Mouse (Mus musculus) adrenal gland, postnatal 25 days (tissue): ENCODE measurements around the gene Ncoa5. TPM values are rescaled to one million over a fixed set of nuclear protein-coding genes. Genes with fewer than 3 reads are reported as not detected.

Experiments
- DNase-seq: peaks from one replicate; pipeline ENCODE4 v3.0.0; 2021; ENCODE audit warnings: mixed read lengths
- total RNA-seq: library from RNA; stranded (reverse); gene quantifications from 2 replicates; pipeline ENCODE4 v1.2.3, GENCODE M21; 2021

Gene Ncoa5
- total RNA-seq, 1 experiment from 2014 or later = 34.1 TPM

DNA sequence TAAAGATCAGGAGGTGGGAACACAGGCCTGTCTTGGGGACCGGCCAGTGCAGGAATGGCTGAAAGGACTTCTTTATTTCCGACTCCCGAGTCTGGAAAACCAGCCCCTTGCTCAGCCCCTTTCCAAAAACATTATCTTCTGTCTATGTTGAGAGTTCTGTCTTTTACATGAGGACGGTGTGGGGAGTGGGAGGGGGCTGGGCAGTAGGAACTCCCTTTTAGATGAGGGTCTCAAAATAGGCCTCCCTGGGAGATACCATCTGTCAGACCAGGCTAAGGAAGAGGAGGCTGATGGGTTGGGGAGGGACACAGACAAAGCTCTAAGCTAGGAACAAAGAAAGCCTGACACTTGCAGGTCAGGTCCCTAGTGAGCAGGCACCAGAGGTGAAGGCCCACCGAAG is 14.4 kb upstream of the Ncoa5 start:
- DNase-seq = no peak

DNA sequence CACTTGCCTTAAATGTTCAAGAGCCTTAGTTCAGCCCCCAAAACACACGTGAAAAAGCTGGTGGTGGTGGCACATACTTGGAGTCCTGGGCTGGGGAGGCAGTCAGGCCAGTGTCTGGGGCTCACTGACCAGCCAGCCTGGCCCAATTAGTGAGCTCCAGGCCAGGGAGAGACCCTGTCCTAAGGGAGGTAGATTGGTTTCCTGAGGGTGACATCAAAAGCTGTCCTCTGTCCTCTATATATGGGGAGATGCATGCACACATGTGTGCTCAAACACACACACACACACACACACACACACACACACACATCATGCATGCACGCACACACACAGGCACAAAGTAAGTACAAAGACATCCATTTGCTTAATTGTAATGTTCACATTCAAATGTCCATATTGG is 9.1 kb upstream of the Ncoa5 start:
- no peak for DNase-seq

DNA sequence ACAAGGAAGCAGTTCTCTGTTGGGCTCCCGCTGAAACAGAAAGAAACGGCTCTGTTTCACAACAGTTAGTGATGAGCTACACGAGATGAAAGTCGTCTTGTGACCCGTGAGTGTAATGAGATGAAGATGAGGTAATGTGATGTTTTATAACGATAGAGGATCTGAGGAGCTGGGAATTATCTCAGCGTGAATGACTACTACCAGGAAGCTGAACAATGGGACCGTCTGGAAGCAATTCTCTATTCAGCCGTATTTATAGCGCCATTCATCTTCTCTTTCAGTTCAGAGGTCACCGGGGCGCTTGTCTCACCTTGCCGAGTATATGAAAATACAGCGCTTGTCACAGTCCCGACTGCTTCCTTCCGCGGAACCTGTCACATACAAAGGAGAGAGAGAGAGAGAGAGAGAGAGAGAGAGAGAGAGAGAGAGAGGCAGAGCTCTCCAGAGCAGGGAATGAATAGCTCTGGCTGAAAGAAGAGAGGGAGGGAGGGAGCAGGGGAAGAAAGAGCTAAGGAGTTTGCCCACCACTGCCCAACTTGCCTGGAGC is 8.5 kb upstream of the Ncoa5 start:
- DNase-seq = no peak

DNA sequence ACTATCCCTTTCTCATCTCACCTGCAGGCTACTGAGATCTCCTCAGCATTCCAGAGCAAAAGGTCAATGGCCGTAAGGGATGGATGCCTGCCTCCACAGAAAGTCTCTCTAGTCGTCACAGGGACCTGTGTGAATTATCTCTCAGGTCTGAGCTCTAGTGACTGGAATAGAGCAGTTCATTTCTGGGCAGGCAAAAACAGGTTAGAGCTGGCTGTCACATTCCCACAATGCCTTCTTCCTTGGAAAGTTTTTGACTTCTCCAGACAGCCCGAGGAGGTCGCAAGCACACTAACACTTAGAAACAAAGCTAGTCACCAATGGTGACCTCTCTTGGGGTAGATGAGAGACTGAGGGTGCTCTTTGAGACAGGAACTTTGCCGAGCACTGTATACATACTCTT is 7.5 kb upstream of the Ncoa5 start:
- DNase-seq = no peak

DNA sequence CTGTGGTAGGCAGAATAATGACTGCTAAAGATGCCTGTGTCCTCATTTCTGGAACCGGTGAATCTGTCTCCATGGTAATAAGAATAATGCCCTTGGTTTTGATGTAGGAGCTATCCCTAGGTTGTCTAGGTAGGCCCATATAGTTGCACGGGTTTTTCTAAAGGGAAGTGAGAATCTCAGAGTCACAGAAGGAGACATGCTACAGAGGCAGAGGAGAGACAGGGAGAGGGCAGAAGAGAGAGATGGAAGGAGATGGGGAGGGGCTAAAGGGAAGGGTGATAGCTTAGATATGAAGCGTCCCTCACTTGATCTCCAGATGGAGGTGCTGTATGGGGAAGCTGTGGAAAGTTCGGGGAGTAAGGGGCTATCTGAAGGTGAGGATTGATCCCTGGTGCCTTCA is 2.7 kb upstream of the Ncoa5 start:
- no peak for DNase-seq

DNA sequence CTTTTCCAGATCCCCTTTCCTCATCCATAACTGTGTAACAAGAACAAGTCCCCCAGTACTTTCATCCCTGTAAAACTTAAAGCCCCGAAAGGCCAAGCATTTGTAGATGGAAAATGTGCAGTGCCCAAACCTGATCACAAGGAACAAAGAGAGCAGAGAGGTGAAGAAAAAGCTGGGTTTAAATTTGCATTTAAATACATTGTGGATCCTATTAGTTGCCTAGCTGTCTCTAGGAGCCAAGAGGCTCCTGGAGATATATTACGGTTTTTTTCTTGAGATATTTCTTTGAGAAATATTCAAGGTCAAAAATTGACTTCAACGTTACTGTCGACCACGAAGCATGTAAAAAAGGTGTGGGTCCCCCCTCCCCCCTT is 378 bp upstream of the Ncoa5 start:
- DNase-seq = no peak

DNA sequence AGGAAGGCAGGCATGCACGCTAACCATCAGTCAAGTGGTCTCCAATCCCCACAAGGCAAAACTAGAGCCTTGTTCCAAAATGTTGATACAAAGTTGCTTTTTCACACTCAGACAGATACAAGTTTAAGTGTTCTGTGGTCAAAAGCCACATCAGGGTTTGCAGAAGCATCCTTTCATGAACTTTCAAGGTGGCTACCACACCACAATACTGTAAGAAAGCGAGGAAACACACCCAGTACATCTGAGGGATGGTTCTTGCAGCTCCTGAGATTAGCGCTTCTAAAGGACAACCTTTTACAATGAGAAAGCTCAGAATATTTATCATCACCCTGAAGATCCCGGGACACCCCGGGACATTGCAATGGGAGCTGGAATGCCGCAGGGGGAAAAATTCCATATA is 1.4 kb downstream of the Ncoa5 start:
- no peak for DNase-seq

DNA sequence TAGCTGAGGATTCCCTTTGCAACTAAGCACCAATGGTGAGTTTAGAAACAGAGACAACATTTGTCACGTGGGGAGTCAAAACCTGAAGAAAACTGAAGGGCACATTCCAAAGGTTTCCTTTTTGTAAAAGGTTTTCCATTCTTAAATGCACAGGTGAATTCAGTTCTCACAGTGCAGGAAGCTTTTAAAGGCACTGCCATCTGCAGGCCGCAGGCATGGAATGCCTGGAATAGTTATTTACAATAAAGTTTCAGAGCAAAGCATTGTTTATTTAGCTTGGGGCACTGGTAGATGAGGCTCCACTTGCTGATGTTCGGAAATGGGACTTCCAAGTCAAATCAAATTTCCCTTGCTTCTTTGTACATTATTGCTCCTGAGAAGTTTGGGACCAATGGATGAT is 2.1 kb downstream of the Ncoa5 start:
- no peak for DNase-seq

DNA sequence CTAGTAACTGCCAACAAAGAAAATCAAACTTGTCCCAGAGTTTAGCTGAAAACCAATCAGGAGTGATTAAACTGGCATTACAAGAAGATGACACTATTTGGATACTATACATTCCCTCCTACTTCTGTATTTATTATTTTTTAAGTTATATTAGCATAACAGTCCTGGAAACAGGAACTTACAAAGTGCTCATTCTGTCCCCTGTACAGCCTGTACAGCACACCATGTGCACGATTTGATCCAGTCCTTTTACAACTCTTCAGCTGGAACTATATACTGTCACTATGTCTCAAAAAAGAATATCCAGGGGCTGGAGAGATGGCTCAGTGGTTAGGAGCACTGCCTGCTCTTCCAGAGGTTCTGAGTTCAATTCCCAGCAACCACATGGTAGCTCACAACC is 7.5 kb downstream of the Ncoa5 start:
- no peak for DNase-seq

DNA sequence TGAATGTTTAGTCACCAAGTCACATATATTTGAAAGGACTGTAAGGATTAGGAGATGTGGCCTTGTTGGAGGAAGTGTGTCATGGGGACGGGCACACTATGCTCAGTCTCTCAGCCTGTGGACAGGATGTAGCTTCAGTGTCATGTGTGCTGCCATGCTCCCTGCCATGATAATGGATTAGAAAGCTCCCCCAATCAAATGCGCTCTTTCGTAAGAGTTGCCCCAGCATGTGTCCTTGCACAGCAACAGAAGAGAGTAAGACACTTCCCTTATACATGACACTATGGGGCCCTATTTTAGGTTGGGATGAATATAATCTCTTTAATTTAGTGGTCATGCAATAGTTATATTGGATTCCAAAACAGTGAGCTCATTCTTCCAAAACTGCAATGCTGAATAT is 14.2 kb downstream of the Ncoa5 start:
- DNase-seq = no peak

DNA sequence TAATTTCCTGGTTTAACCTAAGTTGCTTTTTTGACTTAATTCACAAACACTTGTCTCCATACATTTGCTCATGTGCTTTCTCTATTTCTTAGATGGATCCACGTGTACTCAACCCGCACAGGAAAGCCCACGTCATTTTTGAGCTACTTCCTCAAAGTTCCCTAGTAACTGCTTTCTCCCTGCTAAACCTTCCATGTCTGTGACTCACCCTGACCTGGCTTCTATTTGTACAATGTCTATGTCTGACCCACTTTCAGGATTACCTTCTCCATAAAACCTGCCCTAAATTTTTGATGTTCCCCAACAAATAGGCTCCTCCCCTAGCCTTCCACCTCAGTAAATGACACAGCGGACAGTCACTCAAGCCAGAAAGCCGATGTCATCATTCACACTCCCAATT is 19.7 kb downstream of the Ncoa5 start:
- DNase-seq = no peak

DNA sequence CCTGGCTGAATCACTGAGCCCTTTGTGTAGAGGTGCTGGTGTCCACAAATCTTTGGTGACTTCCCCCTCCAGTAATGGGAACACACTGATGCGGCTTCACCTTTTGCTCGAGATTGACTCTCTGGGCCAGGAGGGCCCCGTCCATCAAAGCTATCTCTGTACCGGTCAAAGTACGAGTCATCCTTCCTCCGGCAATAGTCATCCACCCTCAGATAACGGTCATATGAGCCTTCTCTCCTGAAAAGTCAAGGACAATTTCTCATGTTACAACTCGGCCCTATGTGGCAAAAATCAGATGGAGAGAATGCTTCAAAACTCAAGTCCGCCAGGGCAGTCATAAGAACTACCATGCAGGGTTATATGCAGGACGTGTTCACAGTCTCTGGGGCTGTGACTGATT is 24.3 kb downstream of the Ncoa5 start:
- peak; percentile 30 for DNase-seq

DNA sequence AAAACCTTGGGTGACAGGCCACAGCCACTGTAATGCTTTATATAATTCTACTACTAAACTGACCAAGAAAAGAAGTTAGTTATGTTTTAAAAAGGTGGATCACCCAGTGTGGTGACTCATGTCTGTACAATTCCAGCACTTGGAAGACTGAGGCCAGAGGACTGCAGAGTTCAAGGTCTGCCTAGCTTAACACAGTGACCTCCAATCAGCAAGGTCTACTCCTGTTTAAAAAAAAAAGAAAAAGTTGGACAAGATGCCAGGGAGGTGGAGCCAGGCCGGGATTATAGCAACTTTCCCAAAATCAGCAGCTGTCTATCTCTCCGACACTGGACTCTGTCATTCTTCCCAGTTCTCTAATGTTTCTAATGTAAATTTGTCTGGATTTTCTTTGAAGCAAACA is 25.1 kb downstream of the Ncoa5 start:
- no peak for DNase-seq

DNA sequence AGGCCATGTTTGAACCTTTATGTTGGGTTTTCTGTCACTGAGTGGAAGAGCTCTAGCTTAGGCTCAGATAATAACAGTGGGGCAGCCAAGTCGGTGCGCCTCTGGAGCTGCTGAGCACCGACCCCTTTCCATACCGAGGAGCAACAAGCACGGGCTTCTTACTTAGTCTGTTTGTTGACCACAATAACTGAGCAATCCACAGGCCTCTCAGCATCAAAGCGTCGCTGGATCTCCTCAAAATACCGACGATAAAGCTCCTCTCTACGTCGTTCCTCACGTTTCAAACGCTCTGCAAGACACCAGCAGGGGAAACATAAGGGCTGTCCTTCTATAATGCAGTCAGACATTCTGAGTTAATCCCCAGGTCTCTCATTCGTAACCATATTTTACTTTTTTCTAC is 25.5 kb downstream of the Ncoa5 start:
- no peak for DNase-seq

DNA sequence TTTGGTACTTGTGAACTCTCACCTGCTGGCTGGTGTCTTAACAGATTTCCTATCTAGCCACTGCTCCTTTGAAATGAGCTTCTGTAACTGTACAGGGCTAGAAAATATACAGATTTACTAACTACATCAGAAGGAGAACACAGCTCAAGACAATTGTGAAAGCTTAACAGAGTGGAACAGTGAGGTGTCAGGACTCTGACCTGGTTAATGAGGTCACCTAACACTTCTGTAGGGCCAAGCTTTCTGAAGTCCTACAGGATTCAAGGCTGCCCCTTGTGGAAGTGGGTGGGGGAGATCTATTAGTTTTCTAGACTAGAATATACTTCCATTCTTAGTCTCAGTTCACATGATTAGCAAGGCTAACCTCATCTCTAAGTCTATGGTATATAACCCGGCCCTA is 26.7 kb downstream of the Ncoa5 start:
- DNase-seq = no peak

DNA sequence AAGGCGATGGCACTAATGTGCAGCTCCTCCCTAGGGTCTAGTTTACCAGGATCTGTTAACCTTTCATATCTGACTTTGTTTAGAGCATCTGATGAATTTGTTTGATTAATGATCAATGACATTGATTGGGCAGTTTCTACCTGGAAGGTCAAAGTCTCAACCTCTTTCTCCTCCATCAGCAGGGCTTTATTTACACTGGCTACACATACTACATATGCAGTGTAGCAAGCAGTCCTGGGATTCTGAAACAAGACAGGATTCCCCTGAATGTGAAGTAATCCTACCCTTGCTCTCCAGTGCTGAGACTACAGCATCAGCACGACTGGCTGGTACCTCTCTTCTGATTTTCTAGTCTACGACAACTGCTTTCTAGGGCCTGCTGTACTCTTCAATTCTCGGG is 27.9 kb downstream of the Ncoa5 start:
- DNase-seq = no peak

DNA sequence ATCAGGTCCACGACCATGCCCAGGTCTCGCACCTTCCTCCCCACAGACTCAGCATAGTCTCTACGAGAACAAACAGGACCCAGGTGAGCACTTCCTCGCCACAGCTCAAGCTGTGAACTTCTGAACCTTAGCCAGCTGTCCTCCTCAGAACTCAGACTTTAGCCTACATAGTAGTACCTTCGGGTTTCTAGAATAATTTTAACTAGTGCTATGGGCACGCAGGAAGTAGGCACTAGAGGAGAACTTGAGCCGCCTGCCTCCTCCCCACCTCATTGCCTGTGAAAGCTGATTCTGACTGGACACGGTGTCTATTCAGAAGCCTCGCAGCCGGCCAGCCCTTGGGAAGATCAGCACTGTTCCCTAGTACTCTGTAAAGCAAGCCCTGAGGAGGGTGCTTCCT is 30.4 kb downstream of the Ncoa5 start:
- DNase-seq = no peak

DNA sequence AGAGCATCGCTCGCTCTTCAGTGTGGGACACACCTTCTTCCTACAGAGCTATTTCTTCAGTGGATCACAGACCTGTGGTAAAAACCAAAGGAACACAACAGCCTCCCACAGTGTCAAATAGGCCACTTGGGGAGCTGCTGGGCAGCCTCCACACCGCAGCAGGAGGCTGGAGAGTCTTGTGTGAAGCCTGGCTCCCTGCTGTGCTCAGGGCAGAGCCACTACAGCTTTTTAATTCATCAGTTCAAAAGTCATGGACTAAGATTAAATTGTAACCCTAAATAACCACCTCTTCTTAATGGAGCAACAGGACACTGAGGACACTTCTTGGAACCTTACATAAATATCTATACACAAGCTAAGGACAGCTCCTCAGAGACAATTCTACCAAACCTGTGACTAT is 31.6 kb downstream of the Ncoa5 start:
- no peak for DNase-seq

DNA sequence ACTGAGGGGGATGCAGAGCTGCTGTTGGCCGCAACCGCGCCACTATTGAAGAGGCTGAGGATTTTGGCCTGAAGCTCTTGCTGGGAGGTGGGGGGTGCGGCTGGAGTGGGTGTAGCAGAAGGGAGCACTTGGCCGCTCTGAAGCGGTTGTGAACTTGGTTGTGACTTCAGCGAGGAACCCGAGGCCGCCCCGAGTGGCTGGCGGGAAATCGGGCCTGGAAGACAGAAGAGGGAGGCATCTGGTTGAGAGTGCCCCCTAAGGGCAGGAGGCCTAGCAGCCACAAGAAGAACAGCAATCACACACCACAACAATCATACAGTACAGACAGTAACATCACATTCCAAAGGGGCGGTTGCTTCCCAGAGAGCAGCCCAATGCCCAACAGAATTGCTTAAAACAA is 32.7 kb downstream of the Ncoa5 start:
- DNase-seq = no peak

DNA sequence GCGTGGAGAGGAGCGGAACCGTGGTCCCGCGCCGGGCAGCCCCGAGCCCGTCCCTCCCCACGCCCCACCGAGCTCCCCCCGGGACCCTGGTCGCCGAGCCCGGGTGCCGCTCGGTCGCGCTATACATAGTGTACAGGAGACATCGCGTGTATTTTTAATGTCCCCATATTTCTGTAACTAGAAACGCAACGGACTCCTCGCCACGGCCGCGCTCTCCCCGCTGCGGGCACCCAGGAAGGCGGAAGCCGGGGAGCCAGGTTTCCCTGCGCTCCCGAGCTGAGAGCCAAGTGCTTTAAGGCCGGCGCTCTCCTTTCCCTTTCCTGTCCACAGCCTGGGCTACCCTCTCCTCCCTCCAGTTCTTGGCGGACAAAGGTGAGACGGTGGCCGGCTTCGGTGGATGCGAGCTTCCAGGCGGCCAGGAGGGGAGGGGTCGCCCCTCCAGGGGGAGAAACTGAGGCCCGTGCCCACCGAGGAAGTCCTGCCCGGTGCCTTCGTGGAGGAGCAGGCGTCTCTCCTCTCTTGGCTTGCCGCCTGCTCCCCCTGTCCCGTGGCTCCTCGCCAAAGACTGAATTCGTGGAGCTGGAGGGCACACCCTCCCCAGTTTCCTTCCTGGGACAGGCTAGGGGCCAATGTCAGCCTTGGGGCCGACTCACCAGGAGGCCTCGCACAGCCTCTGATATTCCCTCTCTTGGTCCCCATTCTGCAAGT is 36.8 kb downstream of the Ncoa5 start:
- peak; percentile 66 for DNase-seq

DNA sequence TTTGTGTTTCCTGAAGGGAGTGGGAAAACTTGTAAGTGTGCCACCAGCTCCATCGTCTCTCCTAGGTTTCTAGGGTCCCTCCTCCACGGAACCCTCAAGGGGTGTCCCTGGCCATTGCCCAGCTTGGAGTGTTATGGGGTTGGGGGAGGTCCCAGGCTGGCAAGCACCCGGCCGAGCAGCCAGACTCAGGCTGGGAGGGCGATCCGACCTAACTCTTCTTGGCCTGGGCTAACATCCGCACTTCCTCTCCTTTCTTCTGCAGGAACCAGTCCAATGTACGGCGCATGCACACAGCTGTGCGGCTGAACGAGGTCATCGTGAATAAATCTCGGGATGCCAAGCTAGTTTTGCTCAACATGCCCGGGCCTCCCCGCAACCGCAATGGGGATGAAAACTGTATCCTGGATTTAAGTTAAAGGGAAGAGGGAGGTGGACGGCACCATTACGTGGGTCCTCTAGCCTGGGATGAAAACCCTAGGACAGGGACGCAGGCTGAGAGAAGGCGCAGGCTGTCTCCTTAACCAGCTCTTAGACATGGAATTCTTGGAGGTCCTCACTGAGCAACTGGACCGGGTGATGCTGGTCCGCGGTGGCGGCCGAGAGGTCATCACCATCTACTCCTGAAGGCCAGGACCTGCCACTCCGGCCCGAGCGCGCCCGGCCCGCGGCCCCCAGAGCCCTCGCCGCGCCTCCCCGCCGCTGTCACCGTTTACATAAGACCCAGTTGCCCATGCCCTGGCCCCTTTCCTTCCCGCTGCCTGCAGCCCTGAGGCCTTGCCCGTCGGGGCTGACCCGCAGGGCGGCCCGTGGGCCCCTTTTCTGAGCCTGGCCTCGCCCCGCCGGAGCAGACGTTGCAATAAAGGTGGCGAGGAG is 37.6 kb downstream of the Ncoa5 start:
- DNase-seq = no peak

DNA sequence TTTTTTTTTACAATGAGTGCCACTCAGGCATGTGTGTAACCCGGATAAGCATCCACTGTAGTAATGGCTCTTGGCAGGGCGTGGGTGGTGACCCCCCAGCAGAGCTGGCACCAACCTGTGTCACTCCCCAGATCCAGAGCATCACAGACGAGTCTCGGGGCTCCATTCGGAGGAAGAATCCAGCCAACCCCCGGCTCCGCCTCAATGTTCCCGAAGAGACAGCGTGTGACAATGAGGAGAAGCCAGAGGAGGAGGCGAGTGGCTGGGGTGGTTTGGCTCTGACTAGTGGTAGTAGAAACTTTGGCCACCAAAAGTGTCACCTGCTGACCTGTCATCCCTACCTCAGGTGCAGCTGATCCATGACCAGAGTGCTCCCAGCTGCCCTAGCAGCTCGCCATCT is 38.7 kb downstream of the Ncoa5 start:
- DNase-seq = no peak

DNA sequence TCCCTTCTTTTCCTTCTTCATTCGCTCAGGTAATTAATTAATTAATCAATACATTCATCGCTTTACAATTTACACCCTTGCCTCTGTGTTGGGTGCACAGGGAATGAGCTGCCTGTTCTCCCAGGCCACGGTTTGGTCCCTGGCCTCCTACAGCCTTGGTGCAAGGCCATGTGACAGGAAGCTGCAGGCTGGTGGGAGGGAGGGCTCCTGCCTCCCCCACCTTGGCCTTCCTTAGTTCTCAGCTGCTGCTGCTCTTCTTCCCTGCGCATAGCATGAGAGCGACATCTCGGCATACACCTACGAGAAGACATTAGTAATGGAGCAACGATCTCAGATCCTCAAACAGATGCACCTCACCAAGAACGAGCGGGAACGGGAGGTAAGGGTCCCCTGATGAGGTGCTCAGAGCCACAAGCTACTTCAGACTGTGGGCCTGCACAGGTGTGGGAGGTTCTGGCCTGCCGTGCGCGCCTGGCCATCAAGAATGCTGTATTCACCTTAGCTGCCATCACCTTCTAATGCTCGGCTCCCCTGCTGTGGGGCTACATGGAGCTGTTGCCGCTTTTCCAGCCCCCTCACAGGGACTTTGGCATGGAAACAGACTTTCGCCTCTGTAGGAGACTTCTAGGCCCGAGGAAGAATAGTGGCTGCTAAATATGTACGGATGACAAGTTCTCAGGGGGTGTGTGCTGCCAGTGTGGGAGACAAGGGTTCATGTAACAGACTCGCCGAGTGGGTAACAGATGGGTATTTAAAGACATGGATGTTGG is 39.8 kb downstream of the Ncoa5 start:
- no peak for DNase-seq
